Mouse (Mus musculus) embryonic facial prominence, embryonic 14.5 days (tissue): ENCODE data around the gene Cdipt. TPM values are rescaled to one million over a fixed set of nuclear protein-coding genes. Genes with fewer than 3 reads are reported as not detected.

Experiments
- ATAC-seq: fragments of 200-750 bp; cut with Nextera tagmentation; 2 replicates; pipeline ENCODE4 v1.8.0; 2017; ENCODE audit warnings: low read depth, moderate number of reproducible peaks, moderate TSS enrichment
- DNase-seq: peaks from one replicate; pipeline ENCODE4 v3.0.0-alpha.2; 2015; ENCODE audit warnings: low spot score
- H3K27ac ChIP-seq: fragments of 300-500 bp; sonication (generic); replicated peaks from 2 replicates; pipeline ENCODE4 v1.5.1; 2014; ENCODE audit warnings: low read depth, mild to moderate bottlenecking, low read length, moderate library complexity
- H3K27me3 ChIP-seq: fragments of 300-500 bp; sonication (generic); replicated peaks from 2 replicates; pipeline ENCODE4 v1.6.1; 2014; ENCODE audit warnings: low read length; ENCODE audit not compliant: control insufficient read depth, insufficient read depth
- H3K36me3 ChIP-seq: fragments of 300-500 bp; sonication (generic); 2 replicates; pipeline ENCODE4 v1.6.1; 2014; ENCODE audit warnings: low read length, mixed read lengths; ENCODE audit not compliant: control insufficient read depth, insufficient read depth
- H3K4me1 ChIP-seq: fragments of 300-500 bp; sonication (generic); 2 replicates; pipeline ENCODE4 v1.6.1; 2014; ENCODE audit warnings: antibody characterized with exemption, low read length; ENCODE audit not compliant: control insufficient read depth, insufficient read depth
- H3K4me2 ChIP-seq: fragments of 300-500 bp; sonication (generic); 2 replicates; pipeline ENCODE4 v1.6.1; 2014; ENCODE audit warnings: low read depth, mild to moderate bottlenecking, low read length, moderate library complexity, mixed read lengths
- H3K4me3 ChIP-seq: fragments of 300-500 bp; sonication (generic); 2 replicates; pipeline ENCODE4 v1.5.1; 2014; ENCODE audit warnings: low read depth, mild to moderate bottlenecking, low read length
- H3K9ac ChIP-seq: fragments of 300-500 bp; sonication (generic); 2 replicates; pipeline ENCODE4 v1.6.1; 2014; ENCODE audit warnings: low read depth, mild to moderate bottlenecking, low read length, moderate library complexity, mixed read lengths
- H3K9me3 ChIP-seq: fragments of 300-500 bp; sonication (generic); 2 replicates; pipeline ENCODE4 v1.6.1; 2016; ENCODE audit warnings: low read length; ENCODE audit not compliant: control insufficient read depth
- WGBS: fragments of 180-500 bp; shearing (Covaris S2); extraction: QIAGEN DNeasy Blood & Tissue Kit; methylation state at CpG from one replicate; pipeline ENCODE4 v1.1.7; 2014; 5-methylcytosine and 5-hydroxymethylcytosine counted together
- polyA plus RNA-seq: library from polyadenylated mRNA; unstranded; fragments of >200 nt; fragmentation: Nextera tagmentation; extraction: Ambion mirVana; gene quantifications from 2 replicates; pipeline ENCODE4 v1.2.1, GENCODE M21; 2014

Cdipt gene
- polyA plus RNA-seq, 1 experiment from 2014 or later, result 88.0 TPM

DNA sequence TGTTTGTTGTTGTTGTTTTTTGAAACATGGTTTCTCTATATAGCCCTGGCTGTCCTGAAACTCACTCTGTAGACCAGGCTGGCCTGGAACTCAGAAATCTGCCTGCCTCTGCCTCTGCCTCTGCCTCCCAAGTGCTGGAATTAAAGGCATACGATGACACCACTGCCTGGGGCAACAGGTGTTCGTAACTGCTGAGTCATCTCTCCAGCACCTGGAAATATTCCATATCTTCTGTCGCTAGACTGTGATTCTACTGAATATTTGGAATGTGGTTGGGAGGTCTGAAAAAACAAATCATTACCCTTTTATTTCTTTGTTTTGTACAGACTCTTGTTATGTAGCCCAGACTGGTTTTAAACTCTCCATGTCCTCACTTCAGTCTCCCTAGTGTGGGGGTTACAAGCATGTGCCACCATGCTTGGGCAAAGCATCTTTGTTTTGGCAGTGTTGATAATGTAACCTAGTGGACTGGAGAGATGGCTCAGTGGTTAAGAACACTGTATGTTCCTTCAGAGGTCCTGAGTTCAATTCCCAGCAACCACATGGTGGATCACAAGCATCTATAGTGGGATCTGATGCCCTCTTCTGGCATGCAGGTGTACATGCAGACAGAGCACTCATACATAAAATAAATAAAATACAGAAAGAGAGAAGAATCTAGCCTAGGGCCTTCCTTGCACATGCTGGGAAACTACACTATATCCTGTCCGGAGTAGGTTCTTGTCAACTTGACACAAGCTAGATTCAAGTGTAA is 28.6 kb downstream of the Cdipt start:
- WGBS, result 72% methylated on average over 4 of the region's 4 CpGs

DNA sequence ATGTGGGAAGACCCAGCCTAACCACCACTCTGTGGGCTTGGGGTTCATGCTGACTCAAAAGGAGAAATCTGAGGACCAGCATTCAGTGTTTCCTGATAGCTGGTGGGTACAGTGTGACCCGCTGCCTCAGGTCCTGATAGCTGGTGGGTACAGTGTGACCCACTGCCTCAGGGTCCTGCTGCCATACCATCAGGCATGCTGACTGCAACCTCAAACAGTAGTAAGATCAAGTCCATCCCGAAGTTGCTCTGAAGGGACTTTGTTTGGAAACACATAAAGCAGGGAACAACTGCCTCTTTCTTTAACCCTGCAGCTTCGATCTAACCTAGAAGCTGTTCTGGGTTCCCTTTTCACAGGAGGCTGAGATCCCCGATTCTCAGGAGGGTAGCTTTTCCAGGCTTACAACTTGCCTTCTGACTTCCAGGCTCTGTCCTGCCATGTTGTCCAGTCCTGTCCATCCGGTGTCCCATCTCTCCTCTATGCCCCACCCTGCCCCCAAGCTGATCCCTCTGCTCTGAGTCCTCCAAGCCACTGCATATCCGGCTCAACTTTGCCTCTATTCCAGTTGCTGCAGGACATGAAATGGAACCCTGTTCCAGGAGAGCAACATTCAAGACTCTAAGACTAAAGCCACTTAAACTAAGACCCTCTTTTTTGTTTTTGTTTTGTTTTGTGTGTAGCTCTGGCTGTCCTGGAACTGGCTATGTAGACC is 31.8 kb downstream of the Cdipt start:
- Histone ChIP-seq H3K9ac (no peak overlapping the region), H3K4me1 (no peaks in the 10 kb centered on the region), H3K27me3 (no peaks in the 10 kb centered on the region), H3K9me3 (no peaks in the 10 kb centered on the region), H3K4me2 (no peak overlapping the region), H3K27ac (no peak overlapping the region), H3K4me3 (no peak overlapping the region), H3K36me3 (peaks cover 5% of the 10 kb centered on the region)
- 73% methylated on average over 6 of the region's 6 CpGs for WGBS
- DNase-seq, result no peak
- no peak for ATAC-seq

More for the DNA sequence above, 28.6 kb downstream of the Cdipt start:
- no peak overlapping the region for H3K9ac ChIP-seq
- H3K27me3 ChIP-seq, result no peaks in the 10 kb centered on the region
- no peak overlapping the region for H3K4me2 ChIP-seq
- ATAC-seq (no peak), DNase-seq (no peak)
- no peaks in the 10 kb centered on the region for H3K36me3 ChIP-seq
- no peak overlapping the region for H3K4me3 ChIP-seq
- no peaks in the 10 kb centered on the region for H3K4me1 ChIP-seq
- no peak overlapping the region for H3K27ac ChIP-seq
- no peaks in the 10 kb centered on the region for H3K9me3 ChIP-seq

DNA sequence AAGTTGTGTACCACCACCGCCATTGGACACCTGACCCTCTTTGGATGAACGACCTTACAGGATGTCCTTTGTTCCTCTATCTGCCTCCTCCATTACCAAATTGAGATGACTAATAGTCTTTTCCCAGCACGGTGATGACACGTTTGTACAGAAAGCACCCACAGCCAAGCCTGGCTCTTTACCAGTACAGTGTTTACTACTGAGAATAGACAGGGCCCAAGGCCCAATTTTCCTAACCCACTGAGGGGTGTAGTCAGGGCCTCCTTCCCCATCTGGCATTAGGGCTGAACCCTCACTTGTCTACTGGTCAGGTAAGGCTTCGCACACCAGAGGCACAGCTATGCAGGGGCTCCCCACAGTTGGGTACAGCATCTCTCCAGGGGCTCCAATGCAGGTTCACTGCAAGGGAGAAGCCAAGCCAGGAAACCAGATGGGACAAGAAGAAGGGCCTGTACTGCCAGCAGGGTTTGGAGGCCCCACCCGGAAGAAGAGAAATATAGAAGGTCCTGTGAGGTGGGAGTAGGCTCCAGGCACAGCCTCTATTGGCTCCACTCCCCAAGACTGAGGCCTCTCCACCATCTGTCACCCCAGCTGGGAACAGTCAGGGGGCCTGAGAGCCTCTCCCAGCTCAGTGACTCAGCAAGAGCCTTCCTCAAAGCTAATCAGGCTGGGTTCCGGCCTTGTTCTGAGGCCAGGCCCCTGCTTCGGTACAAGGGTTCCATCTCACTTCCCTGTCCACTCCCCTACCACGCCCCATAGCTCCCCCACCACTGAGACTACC is 32.7 kb downstream of the Cdipt start:
- peaks cover 15% of the 10 kb centered on the region for H3K36me3 ChIP-seq
- peak overlapping the region; percentile 48; the same call in 1 of the 2 replicates for H3K27ac ChIP-seq
- peak; percentile 73 for ATAC-seq
- H3K4me1 ChIP-seq, result no peaks in the 10 kb centered on the region
- no peaks in the 10 kb centered on the region for H3K27me3 ChIP-seq
- WGBS, result 77% methylated on average over 7 of the region's 9 CpGs
- H3K4me2 ChIP-seq, result no peak overlapping the region
- peak; percentile 73 for DNase-seq
- no peak overlapping the region for H3K4me3 ChIP-seq
- no peak overlapping the region for H3K9ac ChIP-seq
- no peaks in the 10 kb centered on the region for H3K9me3 ChIP-seq

GRCm38 (mm10) chr7:127009307-127010085 is 33.8 kb downstream of the Cdipt start:
- Histone ChIP-seq H3K4me1 (no peaks in the 10 kb centered on the region), H3K36me3 (peaks cover 25% of the 10 kb centered on the region), H3K9me3 (no peaks in the 10 kb centered on the region), H3K4me3 (no peak overlapping the region), H3K9ac (no peak overlapping the region), H3K4me2 (no peak overlapping the region), H3K27me3 (no peaks in the 10 kb centered on the region), H3K27ac (peak overlapping the region; percentile 48; the same call in 1 of the 2 replicates)
- ATAC-seq, result no peak
- 86% methylated on average over 17 of the region's 17 CpGs for WGBS
- no peak for DNase-seq

GRCm38 (mm10) chr7:127011051-127011450 is 35.3 kb downstream of the Cdipt start:
- DNase-seq (no peak), ATAC-seq (no peak)
- H3K36me3 ChIP-seq, result peaks cover 39% of the 10 kb centered on the region
- peaks cover 4% of the 10 kb centered on the region; the same call in 1 of the 2 replicates for H3K4me1 ChIP-seq
- H3K4me3 ChIP-seq, result no peak overlapping the region
- no peaks in the 10 kb centered on the region for H3K27me3 ChIP-seq
- H3K4me2 ChIP-seq, result no peak overlapping the region
- no peak overlapping the region for H3K9ac ChIP-seq
- H3K27ac ChIP-seq, result no peak overlapping the region
- H3K9me3 ChIP-seq, result no peaks in the 10 kb centered on the region
- WGBS, result 93% methylated on average over 2 of the region's 2 CpGs

DNA sequence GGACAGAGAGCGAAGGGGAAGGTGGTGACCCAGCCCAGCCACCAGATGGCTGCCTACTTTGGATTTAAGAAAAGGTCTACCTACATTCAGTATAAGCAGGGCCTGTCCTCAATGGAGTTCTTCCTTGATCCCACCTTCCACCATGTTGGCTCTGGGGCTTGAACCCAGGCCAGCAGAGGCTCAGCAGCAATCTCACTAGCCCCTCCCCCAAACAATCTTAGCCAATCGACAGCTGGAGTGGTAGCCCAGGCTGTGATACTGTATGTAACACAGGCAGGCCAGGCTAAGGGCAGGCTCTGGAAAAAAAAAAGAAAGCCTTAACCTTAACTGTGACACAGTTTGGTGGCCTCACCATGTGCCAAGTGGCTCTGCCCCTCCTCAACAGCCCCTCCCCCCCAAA is 36.0 kb downstream of the Cdipt start:
- Histone ChIP-seq H3K4me2 (no peak overlapping the region), H3K9me3 (no peaks in the 10 kb centered on the region), H3K36me3 (peaks cover 40% of the 10 kb centered on the region), H3K4me3 (no peak overlapping the region), H3K27me3 (no peaks in the 10 kb centered on the region), H3K27ac (no peak overlapping the region), H3K9ac (no peak overlapping the region), H3K4me1 (peaks cover 5% of the 10 kb centered on the region; the same call in 1 of the 2 replicates)
- no peak for DNase-seq
- 62% methylated on average over 2 of the region's 2 CpGs for WGBS
- ATAC-seq, result no peak

DNA sequence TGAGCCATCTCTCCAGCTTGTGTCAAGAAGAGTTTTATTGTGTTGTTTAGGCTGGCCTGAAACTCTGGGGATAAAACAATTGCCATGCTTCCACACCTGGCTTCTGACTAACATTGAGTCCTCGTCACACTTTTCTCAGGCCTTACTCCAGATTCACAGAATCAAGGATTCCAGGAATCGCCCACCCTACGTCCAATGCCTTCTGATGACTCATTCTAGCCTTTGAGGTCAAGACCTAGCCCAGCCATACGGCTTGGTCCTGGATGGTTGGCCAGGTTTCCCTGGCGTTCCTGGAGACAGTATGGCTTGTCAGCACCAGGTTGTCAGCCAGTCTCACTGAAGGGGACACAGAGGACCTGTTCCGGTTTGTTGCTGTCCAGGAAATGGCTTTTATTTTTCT is 36.7 kb downstream of the Cdipt start:
- H3K36me3 ChIP-seq, result peaks cover 40% of the 10 kb centered on the region
- peaks cover 5% of the 10 kb centered on the region; the same call in 1 of the 2 replicates for H3K4me1 ChIP-seq
- DNase-seq (no peak), ATAC-seq (no peak)
- H3K4me3 ChIP-seq, result no peak overlapping the region
- no peak overlapping the region for H3K4me2 ChIP-seq
- no peak overlapping the region for H3K9ac ChIP-seq
- WGBS, result 90% methylated on average over 6 of the region's 6 CpGs
- H3K27me3 ChIP-seq, result no peaks in the 10 kb centered on the region
- no peak overlapping the region for H3K27ac ChIP-seq
- H3K9me3 ChIP-seq, result no peaks in the 10 kb centered on the region

GRCm38 (mm10) chr7:127012845-127013244 is 37.1 kb downstream of the Cdipt start:
- no peaks in the 10 kb centered on the region for H3K27me3 ChIP-seq

More at GRCm38 (mm10) chr7:127012845-127013244, 37.1 kb downstream of the Cdipt start:
- no peak for ATAC-seq
- H3K27ac ChIP-seq, result no peak overlapping the region
- WGBS, result 98% methylated on average over 10 of the region's 10 CpGs
- H3K9ac ChIP-seq, result no peak overlapping the region
- H3K4me2 ChIP-seq, result no peak overlapping the region
- DNase-seq, result no peak
- H3K36me3 ChIP-seq, result peaks cover 40% of the 10 kb centered on the region
- H3K9me3 ChIP-seq, result no peaks in the 10 kb centered on the region
- H3K4me3 ChIP-seq, result no peak overlapping the region
- peaks cover 9% of the 10 kb centered on the region for H3K4me1 ChIP-seq
